ENCODE assay signal across 14 mouse cellular contexts in genomic region chr14:46647319-46647974, GRCm38 (mm10).
DNase-seq lines count a peak whose midpoint lies in the region; ATAC-seq and TF ChIP-seq lines count a peak whose summit lies in the region.
"Had no signal": no experiment of that assay in that cellular context is flagged by ENCODE, and none has a peak within 500 bp of the region (broad histone marks: within the 10 kb centered on the region; RNA-seq: fewer than 3 reads in every experiment).

No protein-coding gene starts in this region.

- H3K27me3 ChIP-seq in forebrain, embryonic 14.5 days (replicated peaks; ENCODE audit: control insufficient read depth, insufficient read depth, low read length): peaks cover 46% of the 10 kb centered on the region
- peaks cover 34% of the 10 kb centered on the region for H3K27me3 ChIP-seq in forebrain, embryonic 11.5 days (ENCODE audit: control insufficient read depth, insufficient read depth, low read length)
- no peaks in the 10 kb centered on the region for H3K27me3 ChIP-seq in hindbrain, embryonic 16.5 days (replicated peaks; ENCODE audit: control insufficient read depth, insufficient read depth, low read length)
- peaks cover 3% of the 10 kb centered on the region; the same call in 1 of the 2 replicates for H3K27me3 ChIP-seq in midbrain, embryonic 13.5 days
- H3K27me3 ChIP-seq in liver, embryonic 11.5 days (replicated peaks; ENCODE audit: control insufficient read depth, insufficient read depth, low read length): no peaks in the 10 kb centered on the region
- H3K27me3 ChIP-seq: limb, embryonic 15.5 days had no signal

- peak; percentile 10; the same call in 1 of the 2 replicates for ATAC-seq in forebrain, embryonic 14.5 days
- no peak for ATAC-seq in forebrain, embryonic 11.5 days (replicated peaks; ENCODE audit: low FRiP score)
- peak; percentile 88 for ATAC-seq in hindbrain, embryonic 16.5 days
- peak; percentile 75 for ATAC-seq in midbrain, embryonic 13.5 days
- ATAC-seq in liver, embryonic 11.5 days (replicated peaks; ENCODE audit: low FRiP score): no peak

- 54% methylated on average over 12 of the region's 12 CpGs for WGBS in forebrain, embryonic 14.5 days
- WGBS in forebrain, embryonic 11.5 days: 64% methylated on average over 12 of the region's 12 CpGs
- WGBS in hindbrain, embryonic 16.5 days: 38% methylated on average over 12 of the region's 12 CpGs
- 58% methylated on average over 12 of the region's 12 CpGs for WGBS in midbrain, embryonic 13.5 days
- WGBS in lung, adult 2 months: 61% methylated on average over 12 of the region's 12 CpGs
- WGBS in liver, embryonic 11.5 days: 47% methylated on average over 12 of the region's 12 CpGs

- no peak overlapping the region for H3K4me2 ChIP-seq in forebrain, embryonic 14.5 days (ENCODE audit: low read length)
- no peak overlapping the region for H3K4me2 ChIP-seq in forebrain, embryonic 11.5 days (ENCODE audit: low read depth, low read length, severe bottlenecking)
- H3K4me2 ChIP-seq in hindbrain, embryonic 16.5 days (ENCODE audit: low read length): peak overlapping the region; percentile 26
- H3K4me2 ChIP-seq in midbrain, embryonic 13.5 days (replicated peaks): no peak overlapping the region
- no peak overlapping the region for H3K4me2 ChIP-seq in liver, embryonic 11.5 days
- H3K4me2 ChIP-seq: heart, embryonic 11.5 days; limb, embryonic 15.5 days had no signal

- H3K4me3 ChIP-seq in forebrain, embryonic 14.5 days (ENCODE audit: low read depth, low read length): no peak overlapping the region
- no peak overlapping the region for H3K4me3 ChIP-seq in forebrain, embryonic 11.5 days (ENCODE audit: low read depth, low read length)
- no peak overlapping the region for H3K4me3 ChIP-seq in hindbrain, embryonic 16.5 days (ENCODE audit: low read length)
- H3K4me3 ChIP-seq in midbrain, embryonic 13.5 days (replicated peaks): no peak overlapping the region
- H3K4me3 ChIP-seq in lung, adult 2 months (replicated peaks; ENCODE audit: extremely low read depth, low read depth, low read length): no peak overlapping the region
- no peak overlapping the region for H3K4me3 ChIP-seq in liver, embryonic 11.5 days (ENCODE audit: low read depth, low read length)
- H3K4me3 ChIP-seq: left cerebral cortex, adult 2 months; limb, embryonic 15.5 days had no signal

- no peaks in the 10 kb centered on the region for H3K36me3 ChIP-seq in forebrain, embryonic 14.5 days (ENCODE audit: control insufficient read depth, insufficient read depth, low read length)
- H3K36me3 ChIP-seq in forebrain, embryonic 11.5 days (ENCODE audit: control insufficient read depth, insufficient read depth, low read length): no peaks in the 10 kb centered on the region
- no peaks in the 10 kb centered on the region for H3K36me3 ChIP-seq in hindbrain, embryonic 16.5 days (ENCODE audit: control insufficient read depth, insufficient read depth, low read length)
- H3K36me3 ChIP-seq in midbrain, embryonic 13.5 days: no peaks in the 10 kb centered on the region
- H3K36me3 ChIP-seq in liver, embryonic 11.5 days (ENCODE audit: control insufficient read depth, insufficient read depth, low read length): no peaks in the 10 kb centered on the region
- H3K36me3 ChIP-seq: limb, embryonic 15.5 days had no signal

- H3K9me3 ChIP-seq in forebrain, embryonic 14.5 days (replicated peaks; ENCODE audit: control insufficient read depth, low read length): no peaks in the 10 kb centered on the region
- H3K9me3 ChIP-seq in forebrain, embryonic 11.5 days (ENCODE audit: control insufficient read depth, low read length): no peaks in the 10 kb centered on the region
- no peaks in the 10 kb centered on the region for H3K9me3 ChIP-seq in hindbrain, embryonic 16.5 days (ENCODE audit: control insufficient read depth, low read length)
- H3K9me3 ChIP-seq in midbrain, embryonic 13.5 days: no peaks in the 10 kb centered on the region
- no peaks in the 10 kb centered on the region for H3K9me3 ChIP-seq in liver, embryonic 11.5 days (ENCODE audit: control insufficient read depth, low read length)
- H3K9me3 ChIP-seq: limb, embryonic 15.5 days had no signal

- no peak for TF ChIP-seq POLR2A in lung, adult 2 months (IDR thresholded peaks at IDR 0.05; ENCODE audit: borderline replicate concordance, extremely low read depth, low read depth, low read length)

- H3K4me1 ChIP-seq in forebrain, embryonic 14.5 days (ENCODE audit: control insufficient read depth, insufficient read depth, low read length): no peaks in the 10 kb centered on the region
- no peaks in the 10 kb centered on the region for H3K4me1 ChIP-seq in forebrain, embryonic 11.5 days (replicated peaks; ENCODE audit: control insufficient read depth, insufficient read depth, low read length)
- H3K4me1 ChIP-seq in hindbrain, embryonic 16.5 days (ENCODE audit: control insufficient read depth, insufficient read depth, low read depth, low read length): peaks cover 3% of the 10 kb centered on the region
- H3K4me1 ChIP-seq in midbrain, embryonic 13.5 days (replicated peaks): no peaks in the 10 kb centered on the region; the same call in 1 of the 2 replicates
- no peaks in the 10 kb centered on the region for H3K4me1 ChIP-seq in lung, adult 2 months (ENCODE audit: control insufficient read depth, insufficient read depth, low read length)
- no peaks in the 10 kb centered on the region for H3K4me1 ChIP-seq in liver, embryonic 11.5 days (replicated peaks; ENCODE audit: control insufficient read depth, insufficient read depth, low read length)
- H3K4me1 ChIP-seq: limb, embryonic 15.5 days had no signal

- no peak overlapping the region for H3K27ac ChIP-seq in forebrain, embryonic 14.5 days (ENCODE audit: low read depth, low read length)
- H3K27ac ChIP-seq in forebrain, embryonic 11.5 days (ENCODE audit: low read depth, low read length): no peak overlapping the region
- H3K27ac ChIP-seq in hindbrain, embryonic 16.5 days (ENCODE audit: low read depth, low read length): peak overlapping the region; percentile 24
- H3K27ac ChIP-seq in midbrain, embryonic 13.5 days: no peak overlapping the region
- H3K27ac ChIP-seq in liver, embryonic 11.5 days (ENCODE audit: low read depth, low read length): no peak overlapping the region
- H3K27ac ChIP-seq: left cerebral cortex, adult 2 months; limb, embryonic 15.5 days had no signal

- DNase-seq in forebrain, embryonic 14.5 days (ENCODE audit: low spot score): peak; percentile 24
- no peak for DNase-seq in forebrain, embryonic 11.5 days (ENCODE audit: low spot score)
- DNase-seq in brain, adult 2 months (ENCODE audit: low read depth, low spot score): peak; percentile 20
- DNase-seq in MN1 (ENCODE audit: low spot score): no peak
- DNase-seq in lung, adult 2 months: no peak
- no peak for DNase-seq in liver, embryonic 11.5 days (ENCODE audit: low spot score)
- DNase-seq: adrenal gland, postnatal 10 days; heart, postnatal 4 days; thymus, adult 18-20 months had no signal

- TF ChIP-seq CTCF in lung, adult 2 months (IDR thresholded peaks at IDR 0.05; ENCODE audit: insufficient read depth, low read length): no peak

- no peak overlapping the region for H3K9ac ChIP-seq in forebrain, embryonic 14.5 days (ENCODE audit: low read length)
- no peak overlapping the region for H3K9ac ChIP-seq in forebrain, embryonic 11.5 days (ENCODE audit: low read length)
- no peak overlapping the region for H3K9ac ChIP-seq in hindbrain, embryonic 16.5 days (ENCODE audit: low read depth, low read length)
- H3K9ac ChIP-seq in midbrain, embryonic 13.5 days (replicated peaks): no peak overlapping the region
- no peak overlapping the region for H3K9ac ChIP-seq in liver, embryonic 11.5 days (ENCODE audit: low read depth, low read length)
- H3K9ac ChIP-seq: limb, embryonic 15.5 days had no signal

Comparison
In these comparisons a context has a peak if more than half of its experiments do, and no peak if none do; other contexts are left out.
1. ATAC-seq: peak in forebrain, embryonic 14.5 days (single experiment), hindbrain, embryonic 16.5 days (single experiment) and midbrain, embryonic 13.5 days (single experiment); none in forebrain, embryonic 11.5 days (single experiment) and liver, embryonic 11.5 days (single experiment).
2. DNase-seq: peak in forebrain, embryonic 14.5 days (single experiment) and brain, adult 2 months (single experiment); none in forebrain, embryonic 11.5 days (single experiment), MN1 (single experiment), lung, adult 2 months (single experiment) and liver, embryonic 11.5 days (single experiment).